Mouse (Mus musculus): ENCODE measurements around the gene Nt5c3.

- TF ChIP-seq CTCF (IDR thresholded peaks at IDR 0.05; ENCODE audit: extremely low read depth, insufficient read depth, low read length) (no peak), POLR2A (IDR thresholded peaks at IDR 0.05; ENCODE audit: extremely low read depth, insufficient read depth, low read length) (no peak)
These were observed 19.9 kb downstream of the Nt5c3 start for GRCm38 (mm10) chr6:56903831-56904230.

Data from cortical plate, adult 2 months (tissue).